Mouse (Mus musculus) lung, postnatal 0 days (tissue): ENCODE measurements at regions not wholly inside any gene's neighbourhood (a gene's known extent, or its start where the extent isn't known, plus 50 kb on each side); places are given as distances from the start of the nearest gene placed in this dataset.

ENCODE experiments used
- CTCF ChIP-seq: IDR thresholded peaks from 2 replicates; pipeline ENCODE4 v1.5.1; 2016; ENCODE audit warnings: antibody characterized with exemption, mild to moderate bottlenecking
- EP300 ChIP-seq: IDR thresholded peaks from 2 replicates; pipeline ENCODE4 v1.6.1; 2016; ENCODE audit warnings: antibody characterized with exemption, mild to moderate bottlenecking, control low read depth

GRCm38 (mm10) chr9:83725545-83725944, 80.5 kb downstream of the Elovl4 start:
- TF ChIP-seq CTCF (no peak), EP300 (no peak)
